Mouse (Mus musculus): ENCODE results near the gene Arg2.

The Arg2 gene

GRCm38 (mm10) chr12:79130299-79131177 is at the start of gene Arg2:
Gene Arg2 (plus strand): TSS chr12:79130777.
- peak; percentile 77 for DNase-seq (ENCODE audit: low spot score)

GRCm38 (mm10) chr12:79089182-79089812 is 41.3 kb upstream of the Arg2 start, which contains the start of gene Pigh:
Gene Pigh (minus strand): TSS chr12:79089651.
- DNase-seq (ENCODE audit: low spot score) = peak; percentile 89

- DNase-seq (ENCODE audit: low spot score) = peak; percentile 70
Measured at GRCm38 (mm10) chr12:79092569-79092968, 38.0 kb upstream of the Arg2 start.

- peak; percentile 42 for DNase-seq (ENCODE audit: low spot score)
Measured at GRCm38 (mm10) chr12:79097106-79097752, 33.3 kb upstream of the Arg2 start.

GRCm38 (mm10) chr12:79103773-79104172 is 26.8 kb upstream of the Arg2 start:
- no peak for DNase-seq (ENCODE audit: low spot score)

GRCm38 (mm10) chr12:79104544-79104943 is 26.0 kb upstream of the Arg2 start:
- DNase-seq (ENCODE audit: low spot score) = no peak

GRCm38 (mm10) chr12:79105312-79105711 is 25.3 kb upstream of the Arg2 start:
- no peak for DNase-seq (ENCODE audit: low spot score)

GRCm38 (mm10) chr12:79118991-79119390 is 11.6 kb upstream of the Arg2 start:
- DNase-seq (ENCODE audit: low spot score) = no peak

- no peak for DNase-seq (ENCODE audit: low spot score)
Measured at GRCm38 (mm10) chr12:79122820-79123219, 7.8 kb upstream of the Arg2 start.

GRCm38 (mm10) chr12:79131178-79131675 is 650 bp downstream of the Arg2 start:
- no peak for DNase-seq (ENCODE audit: low spot score)

- no peak for DNase-seq (ENCODE audit: low spot score)
Measured at GRCm38 (mm10) chr12:79131706-79132460, 1.3 kb downstream of the Arg2 start.

GRCm38 (mm10) chr12:79134676-79135075 is 4.1 kb downstream of the Arg2 start:
- DNase-seq (ENCODE audit: low spot score) = no peak

GRCm38 (mm10) chr12:79135105-79135504 is 4.5 kb downstream of the Arg2 start:
- no peak for DNase-seq (ENCODE audit: low spot score)

GRCm38 (mm10) chr12:79136949-79137348 is 6.4 kb downstream of the Arg2 start:
- DNase-seq (ENCODE audit: low spot score) = no peak

- no peak for DNase-seq (ENCODE audit: low spot score)
Measured at GRCm38 (mm10) chr12:79138999-79139398, 8.4 kb downstream of the Arg2 start.

GRCm38 (mm10) chr12:79139417-79139816 is 8.8 kb downstream of the Arg2 start:
- no peak for DNase-seq (ENCODE audit: low spot score)

GRCm38 (mm10) chr12:79140811-79141210 is 10.2 kb downstream of the Arg2 start:
- DNase-seq (ENCODE audit: low spot score) = no peak

GRCm38 (mm10) chr12:79141384-79141783 is 10.8 kb downstream of the Arg2 start:
- DNase-seq (ENCODE audit: low spot score) = no peak

GRCm38 (mm10) chr12:79149653-79150052 is 19.1 kb downstream of the Arg2 start:
- no peak for DNase-seq (ENCODE audit: low spot score)

- DNase-seq (ENCODE audit: low spot score) = no peak
Measured at GRCm38 (mm10) chr12:79162876-79163275, 32.3 kb downstream of the Arg2 start.

- no peak for DNase-seq (ENCODE audit: low spot score)
Measured at GRCm38 (mm10) chr12:79169173-79169572, 38.6 kb downstream of the Arg2 start.

- no peak for DNase-seq (ENCODE audit: low spot score)
Measured at GRCm38 (mm10) chr12:79170421-79170820, 39.8 kb downstream of the Arg2 start.

Data from T-cell, adult 2 months (primary cell).